In genomic region chr12:4842890-4843597, GRCm38 (mm10) we compare ENCODE assay signal across 8 mouse cellular contexts. TPM values are rescaled to one million over a fixed set of nuclear protein-coding genes. Genes with fewer than 3 reads are reported as not detected.
DNase-seq lines count a peak whose midpoint lies in the region; ATAC-seq lines count a peak whose summit lies in the region.

TSS of gene Wdcp (plus strand) at chr12:4843303.

- H3K27ac ChIP-seq in hindbrain, embryonic 11.5 days (ENCODE audit: low read depth, low read length), result no peak within 1 kb of the TSS

- peak within 1 kb of the TSS; percentile 51 for H3K4me2 ChIP-seq in hindbrain, embryonic 11.5 days (replicated peaks; ENCODE audit: low read depth, low read length)

- H3K36me3 ChIP-seq in hindbrain, embryonic 11.5 days (ENCODE audit: control insufficient read depth, insufficient read depth, low read length), result no peaks in the 10 kb centered on the region

- peak; percentile 93 for ATAC-seq in hindbrain, embryonic 11.5 days (ENCODE audit: low FRiP score)

- no peaks in the 10 kb centered on the region for H3K9me3 ChIP-seq in hindbrain, embryonic 11.5 days (ENCODE audit: control insufficient read depth, low read length)

- H3K27me3 ChIP-seq in hindbrain, embryonic 11.5 days (ENCODE audit: control insufficient read depth, insufficient read depth, low read length), result peaks cover 9% of the 10 kb centered on the region; the same call in 1 of the 2 replicates

- 0 out of 2 replicates have a peak, but pooled peaks cover 2% of the 10 kb centered on the region for H3K4me1 ChIP-seq in hindbrain, embryonic 11.5 days (replicated peaks; ENCODE audit: control insufficient read depth, insufficient read depth, low read length)

- peak within 1 kb of the TSS; percentile 56 for H3K4me3 ChIP-seq in hindbrain, embryonic 11.5 days (ENCODE audit: low read depth, low read length)

- H3K9ac ChIP-seq in hindbrain, embryonic 11.5 days (ENCODE audit: low read depth, low read length), result peak within 1 kb of the TSS; percentile 50

- DNase-seq in Muller cell, postnatal 12 days (ENCODE audit: inconsistent ontology term), result peak; percentile 97
- peak; percentile 95 for DNase-seq in cerebellum, adult 9-11 months
- peak; percentile 91 to 95 for DNase-seq in frontal cortex, adult 2 months (ENCODE audit: extremely low spot score in 1 of 2, low spot score in 1 of 2)
- DNase-seq in hindbrain, embryonic 11.5 days (ENCODE audit: low spot score), result peak; percentile 93
- DNase-seq in layer of hippocampus, postnatal 10 days (ENCODE audit: low spot score in 2 of 2), result peak; percentile 81 to 87
- DNase-seq in lung, postnatal 10 days, result peak; percentile 93
- peak; percentile 84 for DNase-seq in ovary, postnatal 36 days (ENCODE audit: low spot score)
- DNase-seq in thymus, postnatal 25 days, result peak; percentile 85

- WGBS in hindbrain, embryonic 11.5 days, result under 1% methylated on average over 30 of the region's 30 CpGs

RNA-seq across cellular contexts. Expression of gene Wdcp, which starts in this region (rescaled TPM):
- 9.5 and 10.8 TPM in 2 replicates for polyA plus RNA-seq in frontal cortex, adult 2 months (2012; rRNA removed)
- polyA plus RNA-seq in hindbrain, embryonic 11.5 days (2014; fragmentation: Nextera tagmentation; extraction: Ambion mirVana), result 15.8 and 18.5 TPM in 2 replicates
- total RNA-seq in layer of hippocampus, postnatal 10 days (2021), result 10 to 100 TPM; 11.4 to 12.1 TPM
